Mouse (Mus musculus) liver, embryonic 15.5 days (tissue): ENCODE measurements at regions not wholly inside any gene's neighbourhood (a gene's known extent, or its start where the extent isn't known, plus 50 kb on each side); places are given as distances from the start of the nearest gene placed in this dataset.

Experiments
- ATAC-seq: fragments of 200-750 bp; cut with Nextera tagmentation; 2 replicates; pipeline ENCODE4 v1.8.0; 2017; ENCODE audit warnings: moderate number of reproducible peaks, mild to moderate bottlenecking, moderate library complexity; ENCODE audit not compliant: insufficient read depth
- H3K27ac ChIP-seq: fragments of 300-500 bp; sonication (generic); replicated peaks from 2 replicates; pipeline ENCODE4 v1.5.1; 2015; ENCODE audit warnings: mild to moderate bottlenecking, inconsistent platforms
- H3K27me3 ChIP-seq: fragments of 300-500 bp; sonication (generic); 2 replicates; pipeline ENCODE4 v1.6.1; 2015; ENCODE audit warnings: mild to moderate bottlenecking, inconsistent platforms
- H3K36me3 ChIP-seq: fragments of 300-500 bp; sonication (generic); replicated peaks from 2 replicates; pipeline ENCODE4 v1.6.1; 2015; ENCODE audit warnings: moderate library complexity, mild to moderate bottlenecking, inconsistent platforms
- H3K4me1 ChIP-seq: fragments of 300-500 bp; sonication (generic); replicated peaks from 2 replicates; pipeline ENCODE4 v1.6.1; 2015; ENCODE audit warnings: inconsistent platforms
- H3K4me2 ChIP-seq: fragments of 300-500 bp; sonication (generic); 2 replicates; pipeline ENCODE4 v1.6.1; 2015; ENCODE audit warnings: moderate library complexity, mild to moderate bottlenecking, inconsistent platforms
- H3K4me3 ChIP-seq: fragments of 300-500 bp; sonication (generic); replicated peaks from 2 replicates; pipeline ENCODE4 v1.5.1; 2015; ENCODE audit warnings: mild to moderate bottlenecking, inconsistent platforms
- H3K9ac ChIP-seq: fragments of 300-500 bp; sonication (generic); 2 replicates; pipeline ENCODE4 v1.6.1; 2015; ENCODE audit warnings: moderate library complexity, mild to moderate bottlenecking, inconsistent platforms
- H3K9me3 ChIP-seq: fragments of 300-500 bp; sonication (generic); replicated peaks from 2 replicates; pipeline ENCODE4 v1.6.1; 2016; ENCODE audit warnings: inconsistent platforms
- WGBS: fragments of 180-500 bp; shearing (Covaris S2); methylation state at CpG from one replicate; pipeline ENCODE4 v1.1.7; 2015; ENCODE audit warnings: mixed read lengths; ENCODE audit not compliant: insufficient replicate concordance; 5-methylcytosine and 5-hydroxymethylcytosine counted together

GRCm38 (mm10) chr14:62008707-62009106 is 283.7 kb upstream of the Rnaseh2b start:
- no peak overlapping the region for H3K4me3 ChIP-seq
- H3K9ac ChIP-seq = no peak overlapping the region
- WGBS = 65% methylated on average over 5 of the region's 5 CpGs

DNA sequence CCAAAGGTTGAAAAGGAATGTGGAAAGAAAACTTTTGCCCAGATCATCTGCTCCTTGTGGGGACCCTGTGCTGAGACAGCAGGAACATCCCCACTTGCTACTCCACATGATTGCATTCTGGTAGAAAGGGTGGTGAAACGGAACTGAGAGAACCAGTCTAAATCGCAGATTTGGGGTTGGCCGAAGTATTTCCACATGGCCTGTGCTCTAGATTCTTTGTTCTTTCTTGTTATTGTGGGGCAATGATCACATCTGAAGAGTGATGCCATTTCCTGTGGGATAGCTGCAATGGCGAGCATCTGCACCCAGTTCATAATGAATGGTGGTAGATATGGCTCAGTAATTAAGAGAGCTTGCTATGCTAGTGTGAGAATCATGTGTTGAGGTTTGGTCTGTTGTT is 273.6 kb upstream of the Rnaseh2b start:
- Histone ChIP-seq H3K4me3 (no peak overlapping the region), H3K9ac (no peak overlapping the region), H3K4me1 (no peaks in the 10 kb centered on the region), H3K27me3 (no peaks in the 10 kb centered on the region), H3K27ac (no peak overlapping the region), H3K4me2 (no peak overlapping the region), H3K9me3 (no peaks in the 10 kb centered on the region), H3K36me3 (no peaks in the 10 kb centered on the region)
- ATAC-seq = no peak
- 60% methylated on average over 4 of the region's 4 CpGs for WGBS

More at GRCm38 (mm10) chr14:62008707-62009106, 283.7 kb upstream of the Rnaseh2b start:
- no peak for ATAC-seq
- H3K4me2 ChIP-seq = no peak overlapping the region
- no peak overlapping the region for H3K27ac ChIP-seq
- H3K27me3 ChIP-seq = no peaks in the 10 kb centered on the region
- H3K36me3 ChIP-seq = no peaks in the 10 kb centered on the region
- H3K9me3 ChIP-seq = no peaks in the 10 kb centered on the region
- H3K4me1 ChIP-seq = no peaks in the 10 kb centered on the region

DNA sequence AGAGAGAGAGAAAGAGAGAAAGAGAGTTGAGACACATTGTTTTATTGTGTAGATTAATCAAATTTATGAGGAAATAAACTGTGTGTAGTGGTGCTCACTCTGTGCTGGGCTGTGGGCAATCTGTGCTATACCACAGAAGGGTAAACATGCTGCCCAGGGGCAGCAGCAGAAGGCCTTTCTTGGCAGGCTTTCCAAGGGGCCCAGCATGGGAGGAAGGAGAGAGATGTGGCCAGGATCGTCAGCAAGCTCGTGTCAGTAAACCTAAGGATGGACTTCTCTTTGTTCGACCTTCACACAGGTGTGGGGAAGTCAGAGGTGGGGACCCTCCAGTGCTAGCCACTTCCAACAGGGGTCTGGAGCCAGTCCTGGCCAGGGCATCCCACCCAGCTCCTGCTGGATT is 271.4 kb upstream of the Rnaseh2b start:
- H3K4me2 ChIP-seq = no peak overlapping the region
- ATAC-seq = no peak
- no peak overlapping the region for H3K9ac ChIP-seq
- no peak overlapping the region for H3K4me3 ChIP-seq
- H3K27me3 ChIP-seq = no peaks in the 10 kb centered on the region
- H3K9me3 ChIP-seq = no peaks in the 10 kb centered on the region
- no peaks in the 10 kb centered on the region for H3K36me3 ChIP-seq
- no peaks in the 10 kb centered on the region for H3K4me1 ChIP-seq
- H3K27ac ChIP-seq = no peak overlapping the region
- WGBS = 69% methylated on average over 3 of the region's 3 CpGs

- Histone ChIP-seq H3K27ac (no peak overlapping the region), H3K9me3 (no peaks in the 10 kb centered on the region), H3K4me2 (no peak overlapping the region), H3K27me3 (no peaks in the 10 kb centered on the region), H3K9ac (no peak overlapping the region), H3K4me1 (no peaks in the 10 kb centered on the region), H3K4me3 (no peak overlapping the region), H3K36me3 (no peaks in the 10 kb centered on the region)
- WGBS = 58% methylated on average over 3 of the region's 3 CpGs
- no peak for ATAC-seq
Observed at GRCm38 (mm10) chr14:62022193-62022592, 270.2 kb upstream of the Rnaseh2b start.

DNA sequence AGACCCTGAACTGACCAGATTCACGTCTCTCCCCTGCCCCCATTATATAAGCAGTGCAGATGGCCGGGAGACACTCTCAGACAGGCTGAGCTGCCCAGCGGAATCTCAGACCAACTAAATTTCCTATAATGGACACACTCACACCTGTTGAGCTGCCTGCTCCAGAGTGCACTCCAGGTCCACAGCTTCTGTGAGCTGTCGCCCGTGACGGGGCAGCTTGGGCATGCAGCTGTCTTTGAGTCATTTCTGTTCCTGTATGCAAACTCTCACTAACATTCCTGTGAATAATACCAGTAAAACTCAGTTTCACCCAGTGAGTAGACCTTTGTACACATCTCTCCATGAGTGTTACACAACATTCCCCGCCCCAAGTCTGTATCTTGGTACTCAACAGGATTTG is 269.4 kb upstream of the Rnaseh2b start:
- H3K36me3 ChIP-seq = no peaks in the 10 kb centered on the region
- H3K4me3 ChIP-seq = no peak overlapping the region
- no peak overlapping the region for H3K27ac ChIP-seq
- no peaks in the 10 kb centered on the region for H3K4me1 ChIP-seq
- no peaks in the 10 kb centered on the region for H3K9me3 ChIP-seq
- no peak overlapping the region for H3K4me2 ChIP-seq
- no peak for ATAC-seq
- H3K9ac ChIP-seq = no peak overlapping the region
- 70% methylated on average over 7 of the region's 7 CpGs for WGBS
- no peaks in the 10 kb centered on the region for H3K27me3 ChIP-seq

DNA sequence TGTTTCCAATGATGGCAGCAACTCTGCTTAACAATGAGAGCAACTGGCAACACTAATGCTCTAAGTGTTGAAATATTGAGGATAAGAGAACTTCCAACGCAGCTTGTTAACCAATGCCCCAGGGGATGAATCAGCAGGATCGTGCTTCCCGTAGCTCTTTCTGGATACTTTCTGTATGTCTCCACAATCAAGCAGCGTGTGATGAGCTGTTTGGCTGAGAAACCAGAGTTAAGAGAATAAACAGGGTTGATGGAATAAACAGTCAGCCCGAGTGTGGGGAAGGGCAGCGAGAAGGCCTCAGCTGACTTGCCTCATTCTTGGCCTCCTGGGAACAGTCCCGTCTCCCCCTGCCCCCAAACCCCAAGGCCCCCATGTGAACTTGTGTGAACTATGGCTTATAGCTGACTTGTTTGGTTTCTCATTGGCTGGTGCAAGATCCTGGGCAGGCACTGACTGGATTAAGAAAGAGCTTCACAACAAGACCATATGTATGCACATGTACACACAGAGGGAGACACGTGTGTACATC is 264.6 kb upstream of the Rnaseh2b start:
- ATAC-seq = no peak
- no peak overlapping the region for H3K4me2 ChIP-seq
- no peaks in the 10 kb centered on the region for H3K9me3 ChIP-seq
- H3K36me3 ChIP-seq = no peaks in the 10 kb centered on the region
- no peak overlapping the region for H3K4me3 ChIP-seq
- no peaks in the 10 kb centered on the region for H3K27me3 ChIP-seq
- H3K9ac ChIP-seq = no peak overlapping the region
- H3K4me1 ChIP-seq = no peaks in the 10 kb centered on the region
- H3K27ac ChIP-seq = no peak overlapping the region
- WGBS = 62% methylated on average over 8 of the region's 8 CpGs

- WGBS = 63% methylated on average over 7 of the region's 7 CpGs
- no peak for ATAC-seq
- no peaks in the 10 kb centered on the region for H3K36me3 ChIP-seq
Observed at GRCm38 (mm10) chr14:62030059-62030458, 262.3 kb upstream of the Rnaseh2b start.

DNA sequence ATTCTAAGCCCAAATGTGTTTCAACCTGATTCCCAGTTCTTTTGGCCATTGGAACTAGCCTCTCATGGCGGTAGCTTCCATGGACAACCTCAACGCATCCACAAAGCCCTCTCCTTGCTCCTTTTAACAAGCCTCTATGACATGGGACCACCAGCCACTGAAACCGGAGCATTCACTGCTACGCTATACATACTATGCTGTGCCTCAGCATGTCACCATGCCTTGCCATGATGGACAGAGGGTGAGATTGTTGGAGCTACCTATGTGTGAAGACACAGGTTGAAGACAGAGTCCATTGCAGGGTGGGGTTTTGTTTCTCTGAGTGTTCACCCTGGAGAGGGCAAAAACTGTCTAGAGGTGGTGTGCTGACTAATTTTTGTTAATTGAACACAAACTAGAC is 258.7 kb upstream of the Rnaseh2b start:
- no peaks in the 10 kb centered on the region for H3K9me3 ChIP-seq
- no peak overlapping the region for H3K27ac ChIP-seq
- H3K9ac ChIP-seq = no peak overlapping the region
- no peak for ATAC-seq
- H3K4me3 ChIP-seq = no peak overlapping the region
- no peaks in the 10 kb centered on the region for H3K36me3 ChIP-seq
- H3K4me1 ChIP-seq = no peaks in the 10 kb centered on the region
- WGBS = 71% methylated on average over 4 of the region's 4 CpGs
- H3K4me2 ChIP-seq = no peak overlapping the region
- H3K27me3 ChIP-seq = no peaks in the 10 kb centered on the region

More at GRCm38 (mm10) chr14:62030059-62030458, 262.3 kb upstream of the Rnaseh2b start:
- no peak overlapping the region for H3K4me2 ChIP-seq
- H3K4me1 ChIP-seq = no peaks in the 10 kb centered on the region
- no peak overlapping the region for H3K4me3 ChIP-seq
- no peaks in the 10 kb centered on the region for H3K9me3 ChIP-seq
- H3K9ac ChIP-seq = no peak overlapping the region
- no peaks in the 10 kb centered on the region for H3K27me3 ChIP-seq
- no peak overlapping the region for H3K27ac ChIP-seq

GRCm38 (mm10) chr14:62034664-62035063 is 257.7 kb upstream of the Rnaseh2b start:
- no peak for ATAC-seq
- no peak overlapping the region for H3K4me2 ChIP-seq
- no peaks in the 10 kb centered on the region for H3K4me1 ChIP-seq
- H3K4me3 ChIP-seq = no peak overlapping the region
- WGBS = 50% methylated on average over 4 of the region's 4 CpGs
- no peaks in the 10 kb centered on the region for H3K27me3 ChIP-seq
- no peaks in the 10 kb centered on the region for H3K9me3 ChIP-seq
- no peak overlapping the region for H3K9ac ChIP-seq
- no peaks in the 10 kb centered on the region for H3K36me3 ChIP-seq
- no peak overlapping the region for H3K27ac ChIP-seq

DNA sequence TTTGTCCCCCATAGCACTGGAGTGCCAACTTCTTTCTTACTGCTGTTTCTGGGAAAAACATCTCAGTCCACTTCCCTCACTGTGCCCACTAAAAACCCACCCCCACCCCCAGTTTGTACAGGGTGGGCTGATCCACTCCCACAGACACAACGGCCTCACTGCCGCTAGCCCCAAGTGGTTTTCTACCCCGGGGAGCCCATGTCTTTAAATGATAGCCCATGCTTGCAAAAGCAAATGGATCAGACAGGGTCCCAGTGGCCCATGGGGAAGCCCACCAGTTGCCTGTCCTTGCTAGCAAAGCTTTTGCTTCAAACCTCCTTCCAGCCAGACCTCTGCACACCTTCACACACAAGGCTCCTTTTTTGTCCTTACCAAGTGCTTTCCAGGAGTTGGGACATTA is 257.0 kb upstream of the Rnaseh2b start:
- Histone ChIP-seq H3K27ac (no peak overlapping the region), H3K9ac (no peak overlapping the region), H3K36me3 (no peaks in the 10 kb centered on the region), H3K4me2 (no peak overlapping the region), H3K27me3 (no peaks in the 10 kb centered on the region), H3K9me3 (no peaks in the 10 kb centered on the region), H3K4me1 (no peaks in the 10 kb centered on the region), H3K4me3 (no peak overlapping the region)
- WGBS = 73% methylated on average over 3 of the region's 3 CpGs
- ATAC-seq = no peak

- no peak for ATAC-seq
- H3K36me3 ChIP-seq = no peaks in the 10 kb centered on the region
- H3K9me3 ChIP-seq = no peaks in the 10 kb centered on the region
- no peak overlapping the region for H3K9ac ChIP-seq
- WGBS = 23% methylated on average over 1 of the region's 1 CpGs
- no peak overlapping the region for H3K4me2 ChIP-seq
- H3K27ac ChIP-seq = no peak overlapping the region
- no peaks in the 10 kb centered on the region for H3K4me1 ChIP-seq
- no peaks in the 10 kb centered on the region for H3K27me3 ChIP-seq
- no peak overlapping the region for H3K4me3 ChIP-seq
Observed at GRCm38 (mm10) chr14:62037514-62037913, 254.9 kb upstream of the Rnaseh2b start.

GRCm38 (mm10) chr14:62037917-62038316 is 254.5 kb upstream of the Rnaseh2b start:
- no peaks in the 10 kb centered on the region for H3K9me3 ChIP-seq
- WGBS = 78% methylated on average over 5 of the region's 5 CpGs

More at GRCm38 (mm10) chr14:62037917-62038316, 254.5 kb upstream of the Rnaseh2b start:
- H3K9ac ChIP-seq = no peak overlapping the region
- no peaks in the 10 kb centered on the region for H3K27me3 ChIP-seq
- no peak overlapping the region for H3K4me2 ChIP-seq
- ATAC-seq = no peak
- no peak overlapping the region for H3K4me3 ChIP-seq
- H3K36me3 ChIP-seq = no peaks in the 10 kb centered on the region
- H3K27ac ChIP-seq = no peak overlapping the region
- H3K4me1 ChIP-seq = no peaks in the 10 kb centered on the region
